Mouse (Mus musculus) T-helper 2 cell (primary cell): ENCODE measurements around the gene Fkbp15.

Experiments
- in situ Hi-C: fragments of 300-600 bp; cut with MboI, MseI; formaldehyde crosslinking; loops from one replicate; pipeline ENCODE4 v1.15.1; 2025; ENCODE audit warnings: high pct_unique_total_duplicates

Gene Fkbp15

GRCm38 (mm10) chr4:62360088-62360804 is at the start of gene Fkbp15, which contains the start of gene Slc31a1:
Gene Fkbp15 (minus strand): TSS chr4:62360548.
Gene Slc31a1 (plus strand): TSS chr4:62360727.
- in situ Hi-C loops = loop anchor here (5.0 kb wide), 1 partner anchor 47 kb away; the partner anchor contains the start of genes Cdc26 and Prpf4

GRCm38 (mm10) chr4:62409615-62410014 is 49.3 kb upstream of the Fkbp15 start:
- in situ Hi-C loops = loop anchor here (5.0 to 10.0 kb wide), 2 partner anchors 47 to 1435 kb away; partner anchors contain the start of genes Fkbp15 and Slc31a1

GRCm38 (mm10) chr4:62408601-62409282 is 48.4 kb upstream of the Fkbp15 start, which contains the start of the genes Cdc26 and Prpf4:
Gene Cdc26 (minus strand): TSS chr4:62408642.
Gene Prpf4 (plus strand): TSS chr4:62408797.
- in situ Hi-C loops = loop anchor here (5.0 to 10.0 kb wide), 2 partner anchors 46 to 1436 kb away; partner anchors contain the start of genes Fkbp15 and Slc31a1

GRCm38 (mm10) chr4:62407730-62408582 is 47.6 kb upstream of the Fkbp15 start:
- in situ Hi-C loops = loop anchor here (5.0 to 10.0 kb wide), 2 partner anchors 46 to 1437 kb away; partner anchors contain the start of genes Fkbp15 and Slc31a1

DNA sequence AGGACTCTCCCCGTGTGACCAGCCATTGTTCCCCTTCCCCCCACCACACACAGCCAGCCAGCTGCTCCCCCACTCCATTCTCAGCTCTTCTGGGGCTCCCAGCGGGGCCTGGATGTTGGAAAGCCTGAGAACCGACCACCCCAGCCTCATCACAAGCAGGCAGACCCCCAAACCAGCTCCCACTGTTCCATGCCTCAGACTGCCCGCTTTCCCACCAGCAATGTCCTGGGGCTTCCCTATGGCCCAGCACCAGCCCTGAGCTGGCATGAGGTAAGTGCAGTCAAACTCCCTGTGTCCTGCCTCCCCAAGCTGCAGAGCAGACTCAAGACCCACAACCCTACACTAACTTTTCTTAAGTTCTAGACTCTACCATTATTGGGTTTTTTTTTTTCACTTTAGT is 45.8 kb upstream of the Fkbp15 start:
- in situ Hi-C loops = loop anchor here (5.0 to 10.0 kb wide), 2 partner anchors 44 to 1439 kb away; partner anchors contain the start of genes Fkbp15 and Slc31a1

DNA sequence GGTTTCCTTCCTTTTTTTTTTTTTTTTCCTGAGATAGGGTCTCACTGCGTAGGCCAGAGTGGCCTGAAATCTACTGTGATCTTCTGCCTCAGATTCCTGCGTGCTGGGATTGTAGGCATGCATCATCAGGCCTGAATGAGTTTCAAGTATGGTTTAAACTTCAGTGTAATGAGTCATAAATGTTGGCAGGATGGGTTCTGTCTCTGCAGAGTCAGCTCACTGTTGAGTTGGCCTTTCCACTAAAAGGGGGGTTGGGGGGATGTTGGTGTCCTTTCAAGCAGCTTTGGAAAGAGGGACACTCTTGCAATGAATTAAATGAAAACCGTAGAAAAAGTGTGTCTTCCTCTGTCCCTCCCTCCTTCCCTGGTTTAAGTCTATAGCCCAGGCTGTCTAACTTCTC is 38.6 kb upstream of the Fkbp15 start:
- in situ Hi-C loops = no loop called here

GRCm38 (mm10) chr4:62397616-62398365 is 37.4 kb upstream of the Fkbp15 start:
- in situ Hi-C loops = no loop called here

GRCm38 (mm10) chr4:62395806-62396205 is 35.5 kb upstream of the Fkbp15 start:
- in situ Hi-C loops = no loop called here

DNA sequence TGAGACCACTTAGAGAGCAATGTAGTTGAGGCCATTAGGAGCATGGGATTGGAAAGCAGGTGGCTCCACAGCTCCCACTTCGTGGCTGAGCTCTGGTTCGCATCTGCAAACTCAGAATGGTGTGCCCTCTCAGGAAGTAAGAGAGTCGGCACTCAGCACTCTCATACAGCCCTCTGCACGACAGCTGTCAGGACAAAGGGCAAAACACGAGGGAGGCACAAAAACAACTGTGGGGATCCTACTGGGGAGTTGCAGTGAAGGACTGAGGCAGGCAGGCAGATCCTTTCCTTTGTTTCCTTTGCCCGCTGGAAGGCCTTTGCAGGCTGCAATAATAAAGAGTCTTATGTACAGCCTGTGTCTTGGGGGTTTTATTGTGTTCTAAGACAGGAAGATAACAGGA is 33.1 kb upstream of the Fkbp15 start:
- in situ Hi-C loops = no loop called here

- in situ Hi-C loops = no loop called here
Measured at GRCm38 (mm10) chr4:62391892-62392291, 31.5 kb upstream of the Fkbp15 start.

GRCm38 (mm10) chr4:62389592-62390512 is 29.5 kb upstream of the Fkbp15 start:
- in situ Hi-C loops = no loop called here

DNA sequence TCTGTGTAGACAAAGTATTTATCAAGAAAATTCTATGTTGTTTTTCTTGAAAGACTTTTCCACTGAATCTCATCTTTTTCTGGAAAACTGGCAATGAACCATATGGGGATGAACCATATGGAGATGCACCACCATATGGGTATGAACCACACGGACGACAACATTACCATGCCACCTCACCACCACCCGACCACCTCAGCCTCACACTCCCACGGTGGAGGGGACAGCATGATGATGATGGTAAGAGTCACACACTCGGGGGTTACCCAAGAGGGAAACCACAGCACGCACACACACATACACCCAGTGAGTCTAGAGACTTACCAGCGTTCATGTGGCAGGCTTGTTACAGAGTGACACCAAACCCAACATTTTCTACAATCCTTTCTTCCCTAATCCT is 25.1 kb upstream of the Fkbp15 start:
- in situ Hi-C loops = no loop called here

DNA sequence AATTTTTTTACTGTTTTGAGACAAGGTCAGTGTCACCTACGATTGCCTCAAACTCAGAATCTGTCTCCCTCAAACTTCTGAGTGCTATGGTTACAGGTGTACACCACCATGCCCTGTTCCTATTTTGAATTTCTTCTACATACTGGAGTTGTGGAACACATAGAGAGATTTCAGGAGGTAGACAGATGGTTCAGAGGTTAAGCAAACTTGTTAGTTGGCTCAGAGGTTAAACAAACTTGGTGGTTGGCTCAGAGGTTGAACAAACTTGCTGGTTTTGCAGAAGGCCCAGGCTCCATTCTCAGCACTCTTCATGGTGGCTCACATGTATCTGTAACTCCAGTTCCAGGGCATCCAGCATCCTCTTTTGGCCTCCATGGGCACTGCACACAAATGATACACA is 23.8 kb upstream of the Fkbp15 start:
- in situ Hi-C loops = no loop called here

GRCm38 (mm10) chr4:62383752-62384151 is 23.4 kb upstream of the Fkbp15 start:
- in situ Hi-C loops = no loop called here

DNA sequence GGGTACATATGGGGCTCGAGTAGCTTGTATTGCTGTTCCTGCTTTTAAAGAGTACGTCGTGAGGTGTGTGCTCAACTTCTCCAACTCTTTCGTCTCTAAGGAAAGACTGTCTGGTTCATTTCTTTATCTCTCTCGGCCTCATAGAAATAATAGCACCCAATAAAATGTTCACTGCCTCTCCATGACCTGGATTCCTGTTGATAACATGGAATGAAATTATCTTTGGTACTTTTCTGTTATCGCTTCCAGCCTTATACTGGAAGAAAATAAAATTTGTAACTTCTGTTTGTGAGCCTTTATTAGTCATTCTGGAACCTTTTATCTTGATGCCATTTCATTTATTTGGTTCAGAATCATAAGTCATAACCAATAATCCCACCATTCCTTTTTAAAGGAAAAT is 22.9 kb upstream of the Fkbp15 start:
- in situ Hi-C loops = no loop called here

DNA sequence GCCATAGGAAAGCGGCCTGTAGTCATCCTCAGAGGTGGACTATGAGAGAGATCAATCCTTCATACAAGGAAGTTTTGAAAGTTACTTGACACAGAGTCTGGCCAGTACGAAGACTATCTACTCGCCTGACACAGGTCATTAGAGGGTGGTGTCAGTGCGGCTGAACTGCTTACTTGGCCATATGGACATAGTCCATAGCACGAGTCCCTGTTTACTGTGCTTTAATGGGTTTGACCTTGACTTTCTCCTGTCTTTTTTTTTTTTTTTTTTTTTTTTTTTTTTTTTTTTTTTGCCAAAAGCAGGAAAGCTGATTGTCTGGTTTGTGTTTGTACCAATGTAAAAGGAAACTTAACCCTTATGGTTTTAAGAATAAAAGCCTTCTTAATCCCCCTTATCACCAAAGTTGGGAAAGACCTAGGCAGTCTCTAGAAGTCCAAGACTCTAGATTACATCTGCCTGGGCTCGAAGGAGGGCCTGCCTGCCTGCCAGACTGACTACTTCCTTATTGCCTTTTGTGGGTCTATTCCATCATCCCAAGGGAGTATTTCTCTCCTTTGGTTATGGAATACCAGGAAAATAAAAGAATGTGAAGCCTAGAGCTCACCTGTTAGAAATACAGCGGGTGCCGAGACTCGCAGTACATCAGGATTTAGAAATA is 19.5 kb upstream of the Fkbp15 start:
- in situ Hi-C loops = no loop called here

DNA sequence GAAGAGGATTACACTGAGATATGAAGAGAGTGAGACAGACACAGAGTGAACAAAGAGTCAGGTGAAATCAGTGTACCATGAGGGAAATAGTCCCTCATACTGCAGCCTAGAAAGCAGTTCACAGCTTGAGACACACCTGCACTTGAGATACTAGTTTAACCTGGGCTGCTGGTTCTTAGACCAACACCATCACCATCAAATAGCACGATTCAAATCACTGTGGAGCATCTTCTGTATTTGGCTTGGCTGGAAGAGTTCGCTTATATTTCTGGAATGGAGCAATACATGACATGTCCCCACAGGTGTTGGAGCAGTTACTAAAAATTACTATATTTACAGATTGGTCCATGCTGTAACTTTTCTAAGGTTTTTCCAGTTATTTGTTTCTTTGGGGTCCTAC is 15.8 kb upstream of the Fkbp15 start:
- in situ Hi-C loops = no loop called here

DNA sequence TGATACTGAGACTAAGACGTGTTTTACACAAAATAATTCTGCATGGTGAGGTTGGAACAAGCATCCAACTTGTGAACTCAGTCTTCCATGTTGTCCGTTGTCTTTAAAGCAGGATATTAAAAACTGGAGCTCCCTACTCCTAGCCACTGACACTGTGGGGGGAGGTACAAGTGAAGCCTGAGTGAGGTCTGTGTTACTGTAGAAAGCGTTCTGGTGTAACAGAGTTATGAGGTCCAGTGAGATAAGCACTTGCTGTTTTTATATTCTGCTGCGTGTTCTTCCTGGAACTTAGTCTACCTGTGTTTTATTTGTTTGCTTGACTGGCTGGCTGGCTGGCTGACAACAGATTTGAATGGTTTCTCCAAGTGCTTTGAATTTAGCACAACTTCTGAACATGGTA is 14.0 kb upstream of the Fkbp15 start:
- in situ Hi-C loops = no loop called here

GRCm38 (mm10) chr4:62373668-62374067 is 13.3 kb upstream of the Fkbp15 start:
- in situ Hi-C loops = no loop called here
